Mouse (Mus musculus) 3134 (cell line): ENCODE data around the gene Arx.

Experiments used
- DNase-seq: peaks from one replicate; pipeline ENCODE4 v3.0.0-alpha.2; 2011; ENCODE audit warnings: low spot score; ENCODE audit not compliant: insufficient read length; ENCODE audit errors: extremely low read depth

Arx gene

DNA sequence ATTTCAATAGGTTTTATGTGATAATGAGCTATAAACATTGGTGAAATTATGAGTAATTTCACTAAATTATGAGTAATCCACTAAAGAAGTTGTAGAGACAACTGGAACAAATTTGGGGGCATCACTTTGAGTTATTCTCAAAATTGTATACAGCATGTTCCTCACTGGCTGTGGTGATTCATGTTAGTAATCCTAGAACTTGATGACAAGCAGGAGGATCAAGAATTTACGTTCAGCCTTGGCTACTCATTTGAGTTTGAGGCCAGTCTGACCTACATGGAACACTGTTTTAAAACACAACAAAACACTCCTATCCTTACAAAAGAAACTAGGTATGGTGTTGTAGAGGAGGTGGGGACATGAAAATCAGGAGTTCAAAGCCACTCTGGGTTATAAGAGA lies 35.1 kb downstream of the Arx start:
- no peak for DNase-seq
